Mouse (Mus musculus): Measurements from ENCODE around the gene Rassf3.

The Rassf3 gene

GRCm38 (mm10) chr10:121476190-121476967 lies at the start of gene Rassf3:
Gene Rassf3, minus strand, starts transcription at chr10:121476347.
- peak; percentile 86 for DNase-seq

- no peak for DNase-seq
Observed at GRCm38 (mm10) chr10:121520923-121521585, 44.9 kb upstream of the Rassf3 start.

DNA sequence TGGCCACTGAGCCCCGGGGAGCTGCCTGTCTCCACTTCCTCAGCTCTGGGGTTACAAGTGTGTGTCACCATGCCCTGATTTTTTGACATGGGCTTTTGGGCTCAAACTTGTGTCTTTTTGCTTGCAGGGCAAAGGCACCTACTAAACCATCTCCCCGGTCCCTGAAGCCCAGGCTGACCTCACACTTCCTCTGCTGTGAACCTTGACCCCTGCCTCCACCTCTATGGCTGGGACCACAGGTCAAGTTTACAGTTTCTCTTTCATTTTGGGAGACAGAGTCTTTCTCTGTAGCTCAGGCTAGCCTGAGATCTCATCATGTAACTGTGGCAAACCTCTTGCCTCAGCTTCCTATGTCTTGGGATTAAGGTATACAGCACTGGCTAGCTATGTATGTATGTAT lies 43.6 kb upstream of the Rassf3 start:
- no peak for DNase-seq

GRCm38 (mm10) chr10:121516008-121516600 lies 40.0 kb upstream of the Rassf3 start:
- DNase-seq, result peak; percentile 67

GRCm38 (mm10) chr10:121509751-121510643 lies 33.9 kb upstream of the Rassf3 start:
- DNase-seq, result no peak

- DNase-seq, result no peak
Observed at GRCm38 (mm10) chr10:121507755-121508544, 31.8 kb upstream of the Rassf3 start.

DNA sequence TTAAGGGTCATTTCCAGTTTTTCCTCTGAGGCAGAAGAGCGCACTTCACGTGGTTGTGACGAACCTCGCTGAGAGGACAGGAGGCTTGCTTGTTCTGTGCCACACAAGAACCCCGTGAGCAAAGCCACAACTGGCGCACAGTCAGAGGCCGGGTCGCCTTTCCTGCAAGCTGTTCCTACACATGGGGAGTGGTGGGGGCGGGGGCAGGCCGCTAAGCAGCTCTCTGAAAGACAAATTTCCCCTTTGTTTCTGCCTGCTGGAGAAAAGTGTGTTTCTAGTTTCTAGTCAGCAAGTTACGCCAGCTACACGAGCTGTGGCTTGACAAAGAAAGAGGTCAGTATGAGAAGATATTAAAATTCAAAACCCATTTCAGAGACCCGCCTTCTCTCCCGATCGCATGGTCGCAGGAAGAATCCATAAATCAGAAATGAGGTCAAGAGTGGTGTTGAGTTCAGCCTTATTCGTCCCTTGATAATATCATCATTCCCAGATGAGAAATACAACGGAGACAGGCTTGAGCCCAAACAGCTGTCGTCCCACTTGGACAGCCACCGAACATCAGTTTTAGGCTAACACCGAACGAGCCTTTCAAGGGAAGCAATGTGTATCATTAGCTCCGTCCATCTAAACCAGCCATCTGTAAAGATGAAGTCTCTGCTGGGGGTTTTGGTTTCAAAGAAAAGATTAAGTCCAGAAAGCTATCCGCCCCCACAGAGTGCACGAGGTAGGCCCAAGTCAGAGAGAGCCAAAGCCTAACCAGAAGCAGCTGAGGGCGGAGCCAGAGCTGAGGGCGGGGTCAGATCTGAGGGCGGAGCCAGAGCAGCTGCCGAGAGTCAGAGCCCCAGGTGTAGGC lies 30.8 kb upstream of the Rassf3 start:
- DNase-seq, result peak; percentile 45

- no peak for DNase-seq
Observed at GRCm38 (mm10) chr10:121505929-121506328, 29.8 kb upstream of the Rassf3 start.

GRCm38 (mm10) chr10:121504973-121505911 lies 29.1 kb upstream of the Rassf3 start:
- peak; percentile 72 for DNase-seq

GRCm38 (mm10) chr10:121501160-121501559 lies 25.0 kb upstream of the Rassf3 start:
- no peak for DNase-seq

DNA sequence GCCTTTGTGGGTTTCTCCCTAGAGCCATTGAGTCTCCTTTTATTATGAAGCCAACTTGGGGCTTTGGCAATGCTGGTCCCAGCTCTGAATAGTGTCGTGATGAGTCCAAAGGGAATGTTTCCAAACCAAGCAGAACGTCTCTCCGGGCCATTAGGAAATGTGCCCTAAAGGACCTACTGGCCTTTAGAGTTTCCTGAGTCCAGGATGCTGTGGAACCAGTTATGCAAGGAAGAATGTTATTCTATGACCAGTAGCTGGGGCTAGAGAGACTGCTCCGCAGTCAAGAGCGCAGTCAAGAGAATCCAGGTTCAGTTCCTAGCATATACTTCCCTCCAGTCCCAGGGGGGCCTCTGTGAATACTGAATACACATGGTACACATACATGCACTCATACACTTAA lies 23.9 kb upstream of the Rassf3 start:
- DNase-seq, result no peak

GRCm38 (mm10) chr10:121499063-121499462 lies 22.9 kb upstream of the Rassf3 start:
- no peak for DNase-seq

- no peak for DNase-seq
Observed at GRCm38 (mm10) chr10:121498481-121498904, 22.3 kb upstream of the Rassf3 start.

GRCm38 (mm10) chr10:121497968-121498367 lies 21.8 kb upstream of the Rassf3 start:
- no peak for DNase-seq

GRCm38 (mm10) chr10:121496616-121497015 lies 20.5 kb upstream of the Rassf3 start:
- DNase-seq, result no peak

DNA sequence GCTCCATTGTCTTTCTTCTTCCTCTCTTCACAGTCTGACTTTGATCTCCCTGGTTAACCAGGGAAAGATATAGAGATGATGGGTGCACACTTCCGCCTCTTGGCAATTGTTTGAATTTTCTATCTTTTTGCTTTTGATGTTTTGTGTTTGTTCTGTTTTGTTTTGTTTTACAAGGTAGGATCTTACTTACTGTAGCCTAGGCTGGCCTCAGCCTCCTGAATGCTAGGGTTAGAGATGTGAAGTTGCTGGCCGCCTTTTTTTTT lies 17.9 kb upstream of the Rassf3 start:
- no peak for DNase-seq

DNA sequence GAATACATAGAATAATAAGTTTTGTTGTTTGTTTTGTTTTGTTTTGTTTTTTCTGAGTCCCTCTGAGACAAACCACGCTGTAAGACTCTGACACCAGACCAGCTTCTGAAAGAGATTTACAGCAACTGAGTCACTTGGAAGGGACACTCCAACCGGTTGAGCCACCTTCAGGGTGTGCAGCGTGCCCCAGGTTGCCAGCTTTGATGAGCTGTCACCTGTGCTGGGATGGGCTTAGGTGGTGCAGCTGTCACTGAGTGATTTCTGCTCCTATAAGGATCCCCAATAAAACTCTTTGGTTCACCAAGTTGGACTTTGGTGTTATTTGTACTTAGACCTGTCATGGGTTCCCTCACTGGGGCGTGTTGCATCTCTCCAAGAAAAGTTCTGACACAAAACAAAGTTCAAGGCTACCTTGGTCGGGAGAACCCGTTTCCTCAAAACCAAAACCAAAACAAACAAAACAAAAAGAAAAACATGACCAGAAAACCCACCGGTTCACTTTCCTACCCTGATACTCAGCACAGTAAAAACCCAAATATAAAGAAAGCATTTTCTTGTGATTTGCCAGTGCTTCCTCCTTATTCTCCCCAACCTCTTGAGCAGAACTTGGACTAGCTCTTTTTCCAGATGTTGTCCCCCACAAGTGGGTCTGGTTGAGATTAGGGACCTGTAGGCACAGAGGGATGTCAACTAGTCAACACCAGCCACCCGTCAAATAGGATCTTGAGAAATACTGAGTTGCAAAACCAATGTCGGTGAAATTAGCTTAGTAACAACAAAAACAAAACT lies 17.4 kb upstream of the Rassf3 start:
- DNase-seq, result no peak

GRCm38 (mm10) chr10:121492608-121493315 lies 16.6 kb upstream of the Rassf3 start:
- DNase-seq, result no peak

DNA sequence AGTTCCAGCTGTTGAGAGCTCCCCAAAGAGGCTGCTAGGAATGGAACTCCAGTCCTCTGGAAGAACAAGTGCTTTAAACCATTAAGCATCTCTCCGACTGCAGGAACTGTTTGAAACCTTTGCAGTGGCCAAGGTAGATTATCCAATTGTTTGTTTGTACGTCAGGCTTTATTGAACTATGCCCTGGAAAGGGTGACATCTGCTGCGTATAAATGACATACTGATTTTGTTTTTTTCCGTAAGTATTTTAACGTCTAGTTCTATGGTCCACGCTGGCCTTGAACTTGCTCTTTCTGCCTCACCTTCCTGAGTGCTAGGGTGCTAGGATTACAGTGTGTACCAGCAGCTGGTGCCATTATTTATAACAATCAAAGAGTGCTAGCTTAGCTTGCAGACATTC lies 13.8 kb upstream of the Rassf3 start:
- DNase-seq, result no peak

Measured in right cerebral cortex, adult 18-20 months (tissue).